Mouse (Mus musculus): ENCODE measurements at regions not wholly inside any gene's neighbourhood (a gene's known extent, or its start where the extent isn't known, plus 50 kb on each side); places are given as distances from the start of the nearest gene placed in this dataset.
A peak's percentile ranks its signal among the peaks of the same experiment; 100 is the strongest.

- no peak overlapping the region for H3K27ac ChIP-seq (ENCODE audit: low read depth)
- no peak overlapping the region for H3K4me3 ChIP-seq (ENCODE audit: low read depth, low read length)
- H3K9ac ChIP-seq = no peak overlapping the region
- H3K27me3 ChIP-seq (ENCODE audit: insufficient read depth, low read length) = no peaks in the 10 kb centered on the region
- no peak for TF ChIP-seq CTCF (IDR thresholded peaks at IDR 0.05; ENCODE audit: low read depth)
- H3K4me2 ChIP-seq = no peak overlapping the region
- 77% methylated on average over 5 of the region's 5 CpGs for WGBS
- ATAC-seq (ENCODE audit: insufficient read depth) (no peak), DNase-seq (no peak)
- no peaks in the 10 kb centered on the region for H3K36me3 ChIP-seq (ENCODE audit: insufficient read depth)
- H3K9me3 ChIP-seq (ENCODE audit: low read depth, low read length) = no peaks in the 10 kb centered on the region
- 0 out of 2 replicates have a peak, but pooled peaks cover 9% of the 10 kb centered on the region for H3K4me1 ChIP-seq (ENCODE audit: insufficient read depth)
These were observed 177.5 kb upstream of the Tas2r119 start for GRCm38 (mm10) chr15:31999553-31999952.

GRCm38 (mm10) chr15:32002950-32003422, 174.1 kb upstream of the Tas2r119 start:
- no peaks in the 10 kb centered on the region for H3K36me3 ChIP-seq (ENCODE audit: insufficient read depth)
- no peak for TF ChIP-seq CTCF (IDR thresholded peaks at IDR 0.05; ENCODE audit: low read depth)
- H3K27me3 ChIP-seq (ENCODE audit: insufficient read depth, low read length) = no peaks in the 10 kb centered on the region
- peak; percentile 18 for DNase-seq
- H3K4me1 ChIP-seq (ENCODE audit: insufficient read depth) = 0 out of 2 replicates have a peak, but pooled peaks cover 9% of the 10 kb centered on the region
- H3K4me2 ChIP-seq = no peak overlapping the region
- H3K4me3 ChIP-seq (ENCODE audit: low read depth, low read length) = no peak overlapping the region
- H3K27ac ChIP-seq (ENCODE audit: low read depth) = no peak overlapping the region
- 44% methylated on average over 2 of the region's 2 CpGs for WGBS
- H3K9ac ChIP-seq = no peak overlapping the region
- peak; percentile 52; the same call in 1 of the 2 replicates for ATAC-seq (ENCODE audit: insufficient read depth)
- H3K9me3 ChIP-seq (ENCODE audit: low read depth, low read length) = no peaks in the 10 kb centered on the region

GRCm38 (mm10) chr15:32003489-32003888, 173.6 kb upstream of the Tas2r119 start:
- 0 out of 2 replicates have a peak, but pooled peaks cover 9% of the 10 kb centered on the region for H3K4me1 ChIP-seq (ENCODE audit: insufficient read depth)
- WGBS = 42% methylated on average over 6 of the region's 6 CpGs

GRCm38 (mm10) chr15:32005986-32006385, 171.1 kb upstream of the Tas2r119 start:
- DNase-seq (peak; percentile 29), ATAC-seq (ENCODE audit: insufficient read depth) (no peak)
- Histone ChIP-seq H3K36me3 (ENCODE audit: insufficient read depth) (no peaks in the 10 kb centered on the region), H3K27ac (ENCODE audit: low read depth) (no peak overlapping the region), H3K9ac (no peak overlapping the region), H3K4me3 (ENCODE audit: low read depth, low read length) (no peak overlapping the region), H3K4me2 (no peak overlapping the region), H3K4me1 (ENCODE audit: insufficient read depth) (0 out of 2 replicates have a peak, but pooled peaks cover 9% of the 10 kb centered on the region), H3K27me3 (ENCODE audit: insufficient read depth, low read length) (no peaks in the 10 kb centered on the region), H3K9me3 (ENCODE audit: low read depth, low read length) (no peaks in the 10 kb centered on the region)
- 13% methylated on average over 5 of the region's 5 CpGs for WGBS
- TF ChIP-seq CTCF (IDR thresholded peaks at IDR 0.05; ENCODE audit: low read depth) = peak; percentile 32

More at GRCm38 (mm10) chr15:32003489-32003888, 173.6 kb upstream of the Tas2r119 start:
- H3K9ac ChIP-seq = no peak overlapping the region
- DNase-seq (no peak), ATAC-seq (ENCODE audit: insufficient read depth) (no peak)
- no peak overlapping the region for H3K4me2 ChIP-seq
- no peak overlapping the region for H3K4me3 ChIP-seq (ENCODE audit: low read depth, low read length)
- no peak for TF ChIP-seq CTCF (IDR thresholded peaks at IDR 0.05; ENCODE audit: low read depth)
- no peaks in the 10 kb centered on the region for H3K9me3 ChIP-seq (ENCODE audit: low read depth, low read length)
- H3K36me3 ChIP-seq (ENCODE audit: insufficient read depth) = no peaks in the 10 kb centered on the region
- H3K27me3 ChIP-seq (ENCODE audit: insufficient read depth, low read length) = no peaks in the 10 kb centered on the region
- no peak overlapping the region for H3K27ac ChIP-seq (ENCODE audit: low read depth)

- no peak overlapping the region for H3K4me3 ChIP-seq (ENCODE audit: low read depth, low read length)
- no peak for DNase-seq
- TF ChIP-seq CTCF (IDR thresholded peaks at IDR 0.05; ENCODE audit: low read depth) = peak; percentile 29; the same call in 1 of the 2 replicates
- no peak for ATAC-seq (ENCODE audit: insufficient read depth)
- H3K27ac ChIP-seq (ENCODE audit: low read depth) = no peak overlapping the region
- H3K9me3 ChIP-seq (ENCODE audit: low read depth, low read length) = no peaks in the 10 kb centered on the region
- no peak overlapping the region for H3K9ac ChIP-seq
- no peaks in the 10 kb centered on the region for H3K27me3 ChIP-seq (ENCODE audit: insufficient read depth, low read length)
- no peaks in the 10 kb centered on the region for H3K4me1 ChIP-seq (ENCODE audit: insufficient read depth)
- H3K4me2 ChIP-seq = no peak overlapping the region
- no peaks in the 10 kb centered on the region for H3K36me3 ChIP-seq (ENCODE audit: insufficient read depth)
- 87% methylated on average over 3 of the region's 3 CpGs for WGBS
These were observed 167.3 kb upstream of the Tas2r119 start for GRCm38 (mm10) chr15:32009818-32010217.

GRCm38 (mm10) chr15:32012044-32012443, 165.0 kb upstream of the Tas2r119 start:
- Histone ChIP-seq H3K36me3 (ENCODE audit: insufficient read depth) (no peaks in the 10 kb centered on the region), H3K4me1 (ENCODE audit: insufficient read depth) (no peaks in the 10 kb centered on the region), H3K9me3 (ENCODE audit: low read depth, low read length) (no peaks in the 10 kb centered on the region), H3K4me2 (no peak overlapping the region), H3K4me3 (ENCODE audit: low read depth, low read length) (no peak overlapping the region), H3K9ac (no peak overlapping the region), H3K27me3 (ENCODE audit: insufficient read depth, low read length) (no peaks in the 10 kb centered on the region), H3K27ac (ENCODE audit: low read depth) (no peak overlapping the region)
- peak; percentile 69 for TF ChIP-seq CTCF (IDR thresholded peaks at IDR 0.05; ENCODE audit: low read depth)
- ATAC-seq (ENCODE audit: insufficient read depth) (no peak), DNase-seq (peak; percentile 79)
- 40% methylated on average over 2 of the region's 2 CpGs for WGBS

- no peak for TF ChIP-seq CTCF (IDR thresholded peaks at IDR 0.05; ENCODE audit: low read depth)
- WGBS = 46% methylated on average over 5 of the region's 5 CpGs
These were observed 164.3 kb upstream of the Tas2r119 start for GRCm38 (mm10) chr15:32012838-32013237.

More at GRCm38 (mm10) chr15:32012838-32013237, 164.3 kb upstream of the Tas2r119 start:
- Histone ChIP-seq H3K27ac (ENCODE audit: low read depth) (no peak overlapping the region), H3K9ac (no peak overlapping the region), H3K4me1 (ENCODE audit: insufficient read depth) (no peaks in the 10 kb centered on the region), H3K4me3 (ENCODE audit: low read depth, low read length) (no peak overlapping the region), H3K4me2 (no peak overlapping the region), H3K27me3 (ENCODE audit: insufficient read depth, low read length) (no peaks in the 10 kb centered on the region), H3K36me3 (ENCODE audit: insufficient read depth) (no peaks in the 10 kb centered on the region), H3K9me3 (ENCODE audit: low read depth, low read length) (no peaks in the 10 kb centered on the region)
- DNase-seq = peak; percentile 24
- ATAC-seq (ENCODE audit: insufficient read depth) = peak; percentile 70
